Mouse (Mus musculus): ENCODE results near the gene Lilr4b.
"Not testable (repeated sequence)": the region's sequence is repeated elsewhere in the genome, so short reads cannot be mapped to it uniquely, and the experiment has no call there.

DNA sequence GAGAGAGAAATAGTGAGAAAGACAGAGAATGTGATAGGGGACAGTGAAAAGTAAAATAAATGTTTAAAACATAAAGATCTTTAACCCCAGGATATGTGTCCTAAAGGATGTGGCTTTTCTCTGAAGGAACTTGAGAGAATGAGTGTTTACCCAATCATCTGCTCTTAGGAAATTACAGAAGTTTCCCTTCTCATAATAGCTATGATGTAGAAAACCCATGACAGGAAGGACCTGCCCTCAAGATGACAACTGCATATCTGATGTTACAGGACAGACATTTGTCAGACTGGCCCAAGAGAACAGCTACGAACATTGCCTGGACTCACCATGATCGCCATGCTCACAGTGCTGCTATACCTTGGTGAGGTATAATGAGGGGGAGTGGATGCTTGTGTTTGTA, 10.3 kb downstream of the Lilr4b start, which contains the start of gene Lilrb4a:
- TF ChIP-seq CTCF (IDR thresholded peaks at IDR 0.05; ENCODE audit: borderline replicate concordance, insufficient read depth, low read depth, low read length); POLR2A (IDR thresholded peaks at IDR 0.05; ENCODE audit: borderline replicate concordance, insufficient read depth, low read length): not testable (repeated sequence)
